Mouse (Mus musculus) layer of hippocampus, adult 9-11 months (tissue): ENCODE measurements at regions not wholly inside any gene's neighbourhood (a gene's known extent, or its start where the extent isn't known, plus 50 kb on each side); places are given as distances from the start of the nearest gene placed in this dataset.

Experiments
- DNase-seq: peaks from one replicate; pipeline ENCODE4 v3.0.0; 2022

DNA sequence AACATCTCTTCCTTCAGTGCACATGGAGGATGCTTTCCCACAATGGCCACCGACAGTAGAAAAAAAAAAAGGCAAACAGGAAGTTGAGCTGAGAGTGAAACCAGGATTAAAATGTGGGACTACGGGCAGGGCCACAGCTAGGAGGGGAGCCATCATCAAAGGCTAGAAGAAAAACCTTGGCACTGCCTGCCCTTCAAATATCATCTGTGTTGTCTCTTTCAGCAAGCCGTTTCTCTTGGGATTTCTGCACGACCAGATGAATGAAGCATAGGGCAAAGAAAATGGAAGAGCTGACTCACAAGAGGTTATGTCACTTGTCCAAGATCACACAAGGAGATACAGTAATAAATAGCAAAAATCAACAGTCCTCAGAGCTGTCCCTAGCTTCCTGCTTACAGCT is 161.1 kb upstream of the Fn1 start:
- DNase-seq, result no peak

DNA sequence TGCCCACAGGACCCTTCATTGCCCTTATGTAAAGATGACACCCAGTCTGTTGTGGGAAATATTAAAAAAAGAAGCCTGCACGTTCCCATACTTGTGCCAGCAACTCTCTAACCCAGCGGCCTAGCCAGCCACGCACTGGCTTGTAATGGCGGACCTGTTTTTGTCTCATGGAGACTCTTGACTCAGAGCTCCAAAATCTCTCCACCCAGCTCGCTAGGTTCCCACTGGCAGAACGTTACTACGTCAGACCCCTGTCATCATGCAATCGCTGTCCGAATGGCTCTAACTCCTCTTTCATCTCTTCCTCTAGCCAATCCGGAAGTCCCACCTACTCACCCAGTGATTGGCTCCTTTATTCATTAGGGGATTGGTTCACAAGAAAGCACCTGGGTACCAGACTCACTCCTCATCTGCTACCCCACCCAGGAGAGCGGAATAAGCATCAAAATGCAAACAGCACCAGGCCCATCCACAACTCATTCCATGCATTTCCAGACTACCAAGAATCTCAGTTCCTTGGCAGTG is 159.2 kb upstream of the Fn1 start:
- no peak for DNase-seq

DNA sequence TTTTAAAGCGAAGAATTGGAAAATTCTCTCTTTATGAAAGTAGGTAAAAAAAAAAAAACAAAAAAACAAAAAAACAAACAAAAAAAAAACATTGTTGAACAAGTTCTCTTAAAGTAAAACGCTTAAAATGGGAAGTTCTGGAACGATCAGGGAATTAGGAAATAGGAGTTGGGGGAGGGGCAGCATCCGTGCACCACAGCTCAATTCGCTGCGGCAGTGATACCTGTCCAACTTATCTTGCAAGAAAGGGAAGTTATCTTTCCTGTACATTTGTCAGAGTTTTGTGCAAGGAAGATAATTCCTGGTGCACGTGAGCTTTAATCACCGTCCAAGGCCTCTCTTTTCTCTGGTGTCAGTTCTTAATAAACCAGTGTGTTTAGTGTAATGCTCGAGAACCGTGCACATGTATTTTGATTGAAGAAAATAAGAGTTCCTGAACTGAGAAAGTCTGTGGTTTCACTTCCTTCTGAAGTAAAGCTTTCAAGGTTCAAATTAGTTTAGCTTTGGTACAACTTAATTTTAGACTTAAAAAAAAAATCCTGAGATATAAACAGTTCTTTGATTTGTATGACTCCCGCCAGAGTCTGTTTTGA is 158.3 kb upstream of the Fn1 start:
- DNase-seq, result no peak

DNA sequence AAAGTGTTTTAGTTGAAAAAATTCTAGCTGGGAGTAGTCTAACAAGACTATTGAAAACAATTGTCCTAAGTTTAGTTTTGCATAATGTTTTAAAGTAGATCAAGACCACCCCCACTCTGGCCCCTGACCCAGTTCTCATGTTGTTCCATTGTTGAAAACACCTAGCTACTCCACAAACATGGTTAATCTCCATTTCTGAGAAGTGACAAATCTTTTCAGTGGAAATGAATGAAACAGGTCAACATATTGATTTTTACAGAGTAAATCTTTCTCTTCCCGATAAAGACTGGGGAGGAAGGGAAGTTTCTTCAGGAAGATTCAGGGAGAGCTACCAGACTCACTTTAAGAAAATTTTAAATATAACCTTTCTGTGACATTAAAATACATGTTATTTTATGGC is 155.0 kb upstream of the Fn1 start:
- DNase-seq, result no peak

DNA sequence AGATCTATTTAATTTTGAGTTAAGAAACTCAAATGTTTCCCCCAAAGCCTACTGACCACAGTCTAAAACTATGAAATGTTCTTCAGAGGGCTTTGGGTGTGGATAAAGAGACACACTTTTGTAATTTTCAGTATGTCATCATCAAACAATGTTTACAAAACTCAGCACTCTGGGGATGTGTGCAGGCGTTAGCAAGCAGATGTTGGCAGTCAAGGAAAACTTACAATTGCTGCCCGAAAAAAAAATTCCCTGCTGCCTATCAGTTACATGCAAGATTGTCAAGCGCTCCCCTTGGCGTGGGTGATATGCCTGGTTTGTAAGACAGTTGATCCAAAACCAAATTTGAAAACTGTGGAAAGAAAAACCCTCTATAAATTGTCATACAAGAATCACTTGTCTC is 154.6 kb upstream of the Fn1 start:
- DNase-seq, result peak; percentile 20

DNA sequence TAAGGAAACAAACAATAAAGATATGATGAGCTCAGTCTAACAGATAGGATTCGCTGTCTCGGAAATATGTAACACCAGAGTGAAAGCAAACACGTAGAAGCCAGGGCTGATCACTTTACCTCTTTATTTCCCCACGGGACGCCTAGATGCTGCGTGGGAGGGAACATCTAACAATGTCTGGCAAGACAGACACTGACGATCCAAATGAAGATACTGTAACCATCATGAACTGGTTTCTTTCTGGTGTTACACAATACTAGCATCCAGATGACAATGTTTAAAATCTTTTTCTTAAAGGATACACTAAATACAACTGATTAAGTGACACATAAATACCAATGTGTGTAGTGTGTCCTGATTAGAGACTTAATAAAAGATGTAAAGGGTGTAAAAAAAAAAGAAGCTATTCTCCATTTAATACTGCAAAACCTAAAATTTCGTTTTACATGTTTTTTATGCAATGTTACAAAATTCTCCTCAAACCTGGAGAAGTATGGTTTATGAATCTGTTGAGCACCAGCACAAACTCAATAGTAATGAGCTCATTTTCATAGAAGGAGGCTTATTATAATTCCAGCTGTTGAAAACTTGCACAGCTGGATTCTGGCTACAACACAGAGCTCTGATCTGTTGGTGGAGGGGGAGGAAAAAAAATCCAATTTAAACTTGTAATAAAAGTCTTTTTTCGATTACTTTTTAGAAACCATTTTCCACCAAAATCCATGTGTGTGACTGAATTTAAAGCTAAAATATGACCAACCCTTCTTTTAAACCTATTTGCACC is 148.5 kb upstream of the Fn1 start:
- DNase-seq, result no peak

DNA sequence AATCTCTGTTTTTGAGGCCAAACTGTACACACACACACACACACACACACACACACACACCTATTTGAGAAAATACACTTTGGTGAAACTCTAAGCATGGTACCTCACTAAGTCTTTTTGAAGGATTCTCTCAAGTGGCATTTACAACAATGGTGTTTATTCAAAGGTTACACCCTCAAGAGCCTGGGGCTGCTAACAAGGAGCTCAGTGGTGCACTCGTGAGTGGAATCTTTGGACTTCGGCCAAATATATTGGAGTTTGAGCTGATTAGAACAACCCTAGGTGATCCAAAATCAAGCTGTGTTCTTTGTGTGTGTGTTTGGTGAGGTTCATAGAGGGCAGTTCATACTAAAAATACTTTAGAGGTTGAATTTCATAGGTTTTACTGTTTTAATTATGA is 147.6 kb upstream of the Fn1 start:
- DNase-seq, result no peak

DNA sequence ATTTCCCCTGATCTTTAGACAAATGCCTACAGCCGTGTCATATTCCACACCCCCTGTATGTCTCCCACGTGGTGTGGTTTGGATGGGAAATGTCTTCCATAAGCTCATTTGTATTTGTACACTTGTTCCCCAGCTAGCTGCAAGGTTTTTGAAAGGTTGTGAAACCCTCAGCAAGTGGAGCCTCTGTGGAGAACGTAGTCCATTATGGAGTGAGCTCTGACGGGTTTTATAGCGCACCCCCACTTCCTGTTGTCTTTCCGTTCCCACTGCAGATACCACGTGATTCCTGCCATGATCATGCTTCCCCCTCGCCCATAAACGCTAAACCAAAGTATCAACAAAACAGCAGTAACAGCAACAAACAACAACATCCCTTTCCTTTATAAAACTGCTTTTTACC is 145.6 kb upstream of the Fn1 start:
- no peak for DNase-seq

DNA sequence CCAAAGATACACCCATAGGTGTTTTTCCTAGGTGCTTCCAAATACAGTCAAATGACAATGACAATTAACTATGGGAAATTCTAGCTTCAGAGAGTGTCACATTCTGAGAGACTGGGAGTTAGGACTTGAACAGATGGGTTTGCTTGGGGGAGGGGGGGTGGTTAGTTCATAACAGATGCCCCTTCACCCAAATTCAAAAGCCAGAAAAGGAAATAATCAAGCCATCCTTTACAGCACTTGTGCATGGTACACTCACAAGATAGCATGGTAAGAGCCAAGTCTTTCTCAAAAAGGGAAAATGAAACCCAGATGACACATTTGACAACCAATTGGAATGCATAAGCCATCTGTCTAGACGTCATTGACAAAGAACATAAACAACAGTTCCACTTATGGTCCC is 135.4 kb upstream of the Fn1 start:
- DNase-seq, result no peak

DNA sequence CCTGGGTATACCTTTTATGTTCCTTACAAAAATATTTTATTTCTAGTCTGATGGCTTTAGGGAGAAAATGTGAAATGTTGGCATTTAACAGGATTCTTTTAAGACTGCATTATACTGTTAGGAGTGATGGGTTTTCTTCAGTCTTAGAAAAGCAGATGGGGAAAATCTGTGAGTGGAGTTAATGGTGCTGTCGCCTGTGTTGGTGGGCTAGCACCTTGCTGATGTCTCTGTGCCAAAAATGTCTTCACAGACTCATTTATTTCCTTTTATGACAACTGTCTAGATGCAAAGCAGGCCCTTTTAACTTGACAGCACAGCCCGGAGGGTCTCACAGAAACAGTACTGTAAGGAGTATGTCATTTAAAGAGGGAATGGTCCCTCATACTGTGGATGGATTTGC is 131.9 kb upstream of the Fn1 start:
- DNase-seq, result no peak

DNA sequence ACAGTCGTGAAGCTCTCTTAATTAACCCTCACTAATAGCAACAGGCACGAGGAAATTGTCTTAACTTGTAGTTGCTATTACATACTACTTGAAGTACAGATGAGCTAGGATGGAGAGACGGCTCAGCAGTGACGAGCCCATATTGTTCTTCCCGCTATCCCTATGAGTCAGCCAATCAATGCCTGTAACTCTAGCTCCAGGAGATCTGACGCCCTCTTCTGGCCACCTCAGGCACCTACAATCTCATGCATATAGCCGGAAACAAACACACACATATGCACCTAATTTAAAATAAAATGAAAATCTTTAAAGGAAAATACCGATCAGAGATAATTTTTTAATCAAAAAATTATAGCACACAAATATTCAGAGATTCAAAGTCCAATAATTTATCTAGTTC is 125.3 kb upstream of the Fn1 start:
- DNase-seq, result no peak

DNA sequence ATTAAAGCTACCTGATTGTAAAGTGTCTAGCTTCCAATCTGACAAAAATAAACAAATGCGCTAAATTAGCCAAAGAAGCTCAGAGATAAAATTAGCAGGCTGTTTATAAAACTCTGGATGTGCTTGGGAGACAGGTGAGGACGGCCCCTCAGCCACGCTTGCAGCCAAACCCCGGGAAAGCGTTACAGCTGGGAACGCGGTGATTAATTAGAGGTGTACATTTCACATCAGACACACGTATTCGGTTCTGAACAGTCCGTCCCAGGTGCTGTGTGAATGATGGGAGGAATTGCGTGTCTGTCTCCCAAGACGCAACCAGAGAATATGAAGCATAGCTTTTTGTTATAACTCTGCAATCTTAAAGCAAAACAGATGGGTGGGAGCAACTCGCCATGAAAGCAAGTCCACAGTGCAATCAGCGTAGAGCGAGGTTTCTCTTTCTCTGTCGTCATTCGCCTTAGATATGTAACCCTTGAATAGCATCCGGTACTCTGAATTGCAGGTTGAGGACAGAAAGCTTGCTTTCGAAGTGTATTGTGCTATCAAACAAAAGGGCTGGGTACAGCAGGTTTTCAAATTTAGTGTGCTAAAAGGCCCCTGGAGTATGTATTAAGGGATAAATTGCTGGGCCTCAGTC is 123.0 kb upstream of the Fn1 start:
- no peak for DNase-seq

DNA sequence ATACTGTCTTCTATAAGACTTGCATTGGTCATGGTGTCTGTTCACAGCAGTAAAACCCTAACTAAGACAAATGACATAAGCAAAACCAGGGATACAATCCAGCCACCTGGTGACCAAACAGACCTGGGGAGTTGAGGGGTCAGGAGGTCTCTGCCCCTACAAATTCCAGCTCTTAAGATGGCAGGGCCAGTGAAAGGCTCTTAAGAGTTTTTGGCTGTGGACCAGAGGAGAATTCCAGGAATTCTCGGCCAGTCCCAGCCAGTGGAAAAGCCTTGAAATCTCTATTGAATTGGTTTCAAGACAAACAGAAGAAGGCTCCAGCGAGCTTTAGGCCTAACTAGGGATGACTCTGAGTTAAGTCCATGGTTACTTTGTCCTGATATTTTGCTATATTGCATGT is 119.5 kb upstream of the Fn1 start:
- no peak for DNase-seq

DNA sequence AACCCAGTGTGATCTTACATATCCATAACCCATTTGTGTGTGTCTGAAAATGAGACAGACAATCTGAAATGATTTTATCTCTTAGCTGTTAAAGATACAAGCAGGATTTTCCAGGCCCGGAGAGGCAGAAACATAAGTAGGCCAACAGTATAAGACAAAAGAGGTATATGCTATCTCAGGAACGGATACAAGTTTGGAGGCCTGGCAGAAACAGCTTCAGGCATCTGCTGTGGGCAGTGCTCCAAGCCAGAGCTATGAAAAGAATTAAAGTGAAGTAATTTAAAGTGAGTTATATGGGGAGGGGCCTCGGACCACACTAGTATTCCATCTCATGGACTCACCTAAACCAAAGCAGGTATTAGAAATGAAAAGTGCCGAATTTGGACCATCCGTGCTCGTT is 118.8 kb upstream of the Fn1 start:
- no peak for DNase-seq

DNA sequence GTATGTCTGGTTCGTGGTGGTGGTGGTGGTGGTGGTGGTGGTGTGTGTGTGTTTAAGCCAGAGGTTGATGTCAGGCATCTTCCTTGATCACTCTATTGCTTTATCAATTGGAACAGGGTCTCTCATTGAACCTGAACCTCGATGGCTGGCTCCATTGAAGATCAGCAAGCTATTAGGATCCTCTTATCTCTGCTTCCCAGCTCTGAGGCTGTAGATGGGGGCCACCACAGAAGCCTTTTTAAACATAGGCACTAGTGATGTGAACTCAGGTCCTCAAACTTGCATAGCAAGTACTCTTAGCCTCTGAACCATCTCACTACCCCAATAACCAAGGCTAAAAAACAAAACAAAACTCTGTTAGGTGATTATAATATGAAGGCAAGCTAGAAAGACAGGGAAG is 116.6 kb upstream of the Fn1 start:
- no peak for DNase-seq

DNA sequence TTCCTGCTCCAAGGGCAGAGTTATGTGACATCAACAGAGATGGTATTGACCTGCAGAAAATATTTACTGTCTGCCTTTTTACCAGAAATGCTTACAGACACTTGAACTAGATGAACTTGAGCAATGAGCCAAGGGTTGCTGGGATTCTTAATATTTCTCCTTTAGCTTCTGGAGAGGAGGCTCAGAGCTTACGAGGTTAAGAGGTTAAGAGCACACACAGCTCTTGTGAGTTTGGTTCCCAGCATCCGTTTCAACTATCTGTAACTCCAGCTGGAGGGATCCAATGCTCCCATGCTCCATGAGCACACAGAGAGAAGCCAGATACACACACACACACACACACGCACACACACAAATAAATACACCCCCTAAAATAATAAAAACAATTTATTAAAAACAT is 114.7 kb upstream of the Fn1 start:
- DNase-seq, result no peak

DNA sequence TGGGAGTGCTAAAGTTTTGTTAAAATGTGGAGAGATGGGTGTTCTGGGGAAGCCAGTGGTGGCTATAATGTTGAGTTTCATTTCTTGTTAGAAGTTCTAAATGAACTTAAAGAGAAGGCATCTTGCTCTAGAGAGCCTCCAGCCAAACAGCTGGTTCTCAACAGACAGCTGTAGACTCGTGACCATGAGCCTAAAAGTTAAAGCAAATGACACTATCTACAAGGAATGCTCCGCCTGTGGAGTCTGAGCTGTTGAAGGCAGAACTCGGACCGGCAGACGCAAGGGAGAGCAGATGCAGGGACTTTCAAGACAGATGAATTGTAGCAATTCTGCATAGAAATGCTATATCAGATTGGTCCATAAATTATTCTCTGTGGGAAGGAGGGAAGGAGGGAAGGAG is 114.1 kb upstream of the Fn1 start:
- DNase-seq, result no peak

DNA sequence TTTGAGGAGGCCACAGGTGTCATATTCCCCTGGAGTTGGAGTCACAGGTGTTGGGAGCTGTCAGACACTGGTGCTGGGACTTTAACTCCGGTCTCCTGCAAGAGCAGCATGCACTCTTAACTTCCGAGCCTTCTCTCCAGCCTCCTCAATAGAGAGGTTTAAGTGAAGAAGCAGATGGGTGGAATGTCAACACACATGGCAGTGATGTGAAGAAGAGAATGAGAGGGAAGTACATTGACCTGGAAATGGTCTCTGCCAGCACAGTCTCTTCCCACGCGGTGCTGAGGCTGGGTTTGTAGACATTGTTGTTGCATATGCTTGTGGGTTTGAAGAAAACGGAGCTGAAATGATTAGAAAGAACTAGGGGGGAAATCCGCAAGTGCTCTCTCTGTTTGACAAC is 112.0 kb upstream of the Fn1 start:
- peak; percentile 14 for DNase-seq

DNA sequence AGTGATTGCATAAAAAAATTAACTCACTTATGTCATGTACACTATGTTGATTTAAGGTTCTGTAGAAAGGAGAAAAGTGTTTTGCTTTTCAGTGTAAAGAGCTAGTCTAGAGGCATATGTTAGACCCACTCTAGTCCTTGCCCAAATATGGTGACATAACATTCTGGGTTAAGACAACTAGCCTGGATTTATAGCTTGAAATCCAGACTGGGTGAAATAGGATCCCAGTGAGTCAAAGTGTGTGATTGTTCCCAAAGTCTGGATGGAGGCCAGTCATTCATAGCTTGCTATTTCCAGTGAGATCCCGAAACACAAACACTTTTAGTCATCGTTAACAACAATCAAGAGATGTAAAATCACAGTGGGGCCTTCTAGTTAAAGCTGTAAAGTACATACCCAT is 110.5 kb upstream of the Fn1 start:
- DNase-seq, result peak; percentile 10

DNA sequence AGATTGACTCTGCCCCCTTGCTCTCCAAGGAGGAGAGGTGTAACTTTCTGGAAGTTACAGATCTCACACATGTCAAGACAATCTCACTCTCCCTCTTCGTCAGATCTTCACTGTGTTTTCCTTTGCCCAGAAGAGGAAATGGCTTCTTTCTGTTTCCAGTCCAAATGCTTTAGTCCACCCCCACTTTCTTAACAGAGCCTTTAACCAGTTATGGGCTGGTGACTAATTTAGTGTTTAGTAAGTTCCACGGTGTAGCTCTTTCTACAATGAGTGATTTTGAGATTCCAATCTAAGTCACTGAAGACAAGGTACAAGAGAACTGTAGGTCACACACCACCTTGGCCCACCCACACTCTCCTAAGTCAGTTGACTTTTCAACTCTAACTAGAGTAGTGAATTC is 107.3 kb upstream of the Fn1 start:
- DNase-seq, result no peak

DNA sequence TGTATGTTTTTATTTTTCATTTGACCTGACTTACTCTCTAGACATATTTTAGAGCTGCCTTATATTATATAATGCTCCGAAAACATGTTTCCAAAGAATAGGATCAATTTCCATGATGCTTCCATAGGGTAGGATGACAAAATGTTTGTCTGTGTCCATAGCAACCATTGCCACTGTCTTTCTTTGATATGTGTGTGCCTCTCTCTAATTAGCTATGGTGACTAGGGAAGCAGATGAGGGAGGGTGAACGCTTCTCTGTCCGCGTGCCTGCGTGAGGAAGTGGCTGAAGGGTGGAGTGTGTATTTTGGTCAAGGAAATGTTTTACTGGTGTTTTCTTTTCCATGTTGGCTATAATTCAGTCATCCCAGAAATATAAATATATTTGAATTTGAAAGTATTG is 104.2 kb upstream of the Fn1 start:
- DNase-seq, result no peak

DNA sequence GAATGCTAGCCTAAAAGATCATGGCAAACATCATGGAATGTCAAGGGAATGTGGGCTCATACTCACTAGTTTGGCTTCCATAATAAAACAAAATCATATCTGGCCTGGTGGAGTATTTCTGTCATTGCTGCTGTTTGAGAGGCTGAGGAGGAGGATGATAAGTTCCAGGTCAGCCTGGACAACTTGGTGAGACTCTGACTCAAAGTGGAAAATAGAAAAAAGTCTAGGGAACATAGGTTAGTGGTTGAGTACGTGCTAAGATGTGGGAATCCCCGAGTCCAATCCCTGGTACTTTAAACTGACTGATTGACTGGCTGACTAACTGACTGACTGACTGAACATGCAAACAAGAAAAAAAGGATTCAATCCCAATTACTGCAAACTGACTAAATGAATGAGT is 103.2 kb upstream of the Fn1 start:
- DNase-seq, result no peak

DNA sequence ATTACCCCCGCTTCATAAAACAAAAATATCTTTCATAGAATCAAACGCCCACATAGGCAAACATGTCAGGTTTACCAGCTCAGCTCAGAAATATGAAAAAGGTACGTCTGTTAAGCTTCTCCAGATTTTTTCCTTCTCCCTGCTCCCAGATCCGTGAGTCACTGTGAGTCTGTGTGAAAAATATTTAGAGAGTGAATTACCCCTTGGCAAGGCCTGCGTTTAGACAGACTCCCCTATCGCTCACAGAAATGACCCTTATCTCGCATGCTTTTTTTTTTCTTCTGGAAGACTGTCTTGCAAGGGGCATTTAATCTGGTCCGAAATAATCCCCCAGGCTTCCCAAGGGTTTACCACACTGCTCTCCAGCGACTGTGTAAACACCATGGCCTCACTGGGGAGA is 102.4 kb upstream of the Fn1 start:
- DNase-seq, result no peak

DNA sequence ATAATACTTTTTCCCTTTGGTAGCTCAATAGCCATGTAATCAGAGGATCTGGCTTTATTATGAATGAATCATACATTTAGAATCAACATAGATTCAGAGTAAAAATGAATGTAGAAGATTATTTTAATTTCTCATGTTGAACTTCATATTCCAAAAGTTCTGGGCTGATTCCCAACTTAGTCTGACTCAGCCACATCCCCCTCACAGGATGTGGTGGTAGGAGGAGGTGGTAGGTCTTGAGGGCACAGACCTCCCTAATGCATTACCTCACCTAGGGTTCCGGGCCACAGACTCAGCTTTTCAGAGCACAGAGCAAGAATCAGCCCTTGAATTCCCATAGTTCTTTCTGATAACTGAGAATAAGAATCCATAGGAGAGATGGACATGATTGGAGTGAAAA is 99.4 kb upstream of the Fn1 start:
- no peak for DNase-seq

DNA sequence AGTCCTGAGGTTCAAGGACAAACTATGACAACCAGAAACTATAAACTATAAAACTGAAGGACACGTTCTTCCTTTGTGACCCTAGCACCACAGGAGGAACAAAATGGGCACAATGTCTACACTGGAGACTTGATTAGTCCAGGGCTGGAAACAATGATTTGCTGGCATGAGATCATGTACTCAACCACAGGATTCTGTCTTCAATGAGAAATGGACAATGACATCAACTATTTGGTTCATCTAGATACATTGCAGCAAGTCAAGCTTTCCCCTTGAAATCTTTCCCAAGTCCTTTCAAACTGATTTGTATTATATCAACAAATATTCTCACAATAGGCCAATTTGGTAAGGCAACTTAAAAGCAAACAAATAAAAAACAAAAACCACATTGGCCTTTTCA is 98.6 kb upstream of the Fn1 start:
- no peak for DNase-seq
